ENCODE assay signal across 8 mouse cellular contexts in genomic region chr4:155993606-155994005, GRCm38 (mm10). TPM values are rescaled to one million over a fixed set of nuclear protein-coding genes. Genes with fewer than 3 reads are reported as not detected.
DNase-seq lines count a peak whose midpoint lies in the region; ATAC-seq and TF ChIP-seq lines count a peak whose summit lies in the region.

No protein-coding gene starts in this region.

- 6% methylated on average over 15 of the region's 15 CpGs for WGBS in kidney, embryonic 15.5 days
- WGBS in hindbrain, postnatal 0 days: 5% methylated on average over 15 of the region's 15 CpGs
- 5% methylated on average over 15 of the region's 15 CpGs for WGBS in midbrain, embryonic 16.5 days

- ATAC-seq in kidney, embryonic 15.5 days (replicated peaks; ENCODE audit: low FRiP score): no peak
- no peak for ATAC-seq in hindbrain, postnatal 0 days
- ATAC-seq in midbrain, embryonic 16.5 days: no peak

- H3K27me3 ChIP-seq in kidney, embryonic 15.5 days: no peaks in the 10 kb centered on the region
- H3K27me3 ChIP-seq in hindbrain, postnatal 0 days (ENCODE audit: insufficient read depth, low read length): no peaks in the 10 kb centered on the region
- H3K27me3 ChIP-seq in midbrain, embryonic 16.5 days (ENCODE audit: control insufficient read depth, insufficient read depth, low read depth, low read length): no peaks in the 10 kb centered on the region

- H3K4me1 ChIP-seq in kidney, embryonic 15.5 days: peaks cover 28% of the 10 kb centered on the region
- peaks cover 8% of the 10 kb centered on the region for H3K4me1 ChIP-seq in cortical plate, adult 2 months (ENCODE audit: control insufficient read depth, insufficient read depth, low read length)
- peaks cover 9% of the 10 kb centered on the region for H3K4me1 ChIP-seq in hindbrain, postnatal 0 days (ENCODE audit: insufficient read depth, low read length)
- H3K4me1 ChIP-seq in midbrain, embryonic 16.5 days (ENCODE audit: control insufficient read depth, insufficient read depth, low read length): peaks cover 30% of the 10 kb centered on the region

- no peak for TF ChIP-seq CTCF in cortical plate, adult 2 months (IDR thresholded peaks at IDR 0.05; ENCODE audit: extremely low read depth, insufficient read depth, low read length)
- no peak for TF ChIP-seq CTCF in hindbrain, postnatal 0 days (IDR thresholded peaks at IDR 0.05; ENCODE audit: low read depth)

- peaks cover 39% of the 10 kb centered on the region for H3K36me3 ChIP-seq in kidney, embryonic 15.5 days
- peaks cover 19% of the 10 kb centered on the region for H3K36me3 ChIP-seq in hindbrain, postnatal 0 days (ENCODE audit: insufficient read depth, low read length)
- H3K36me3 ChIP-seq in midbrain, embryonic 16.5 days (ENCODE audit: control insufficient read depth, insufficient read depth, low read length): peaks cover 5% of the 10 kb centered on the region; the same call in 1 of the 2 replicates

- peak overlapping the region; percentile 95 for H3K27ac ChIP-seq in kidney, embryonic 15.5 days
- H3K27ac ChIP-seq in cortical plate, adult 2 months (ENCODE audit: insufficient read depth, low read length): peak overlapping the region; percentile 34
- peak overlapping the region; percentile 95 for H3K27ac ChIP-seq in hindbrain, postnatal 0 days
- peak overlapping the region; percentile 92 for H3K27ac ChIP-seq in midbrain, embryonic 16.5 days (ENCODE audit: low read length)

- peak overlapping the region; percentile 72 for H3K4me2 ChIP-seq in kidney, embryonic 15.5 days
- H3K4me2 ChIP-seq in hindbrain, postnatal 0 days (ENCODE audit: low read depth, low read length): peak overlapping the region; percentile 69
- H3K4me2 ChIP-seq in midbrain, embryonic 16.5 days (ENCODE audit: low read length): peak overlapping the region; percentile 85

- H3K4me3 ChIP-seq in kidney, embryonic 15.5 days (replicated peaks): peak overlapping the region; percentile 68
- peak overlapping the region; percentile 75 for H3K4me3 ChIP-seq in cortical plate, adult 2 months (ENCODE audit: insufficient read depth, low read length)
- peak overlapping the region; percentile 82 for H3K4me3 ChIP-seq in hindbrain, postnatal 0 days (ENCODE audit: low read length)
- H3K4me3 ChIP-seq in midbrain, embryonic 16.5 days (ENCODE audit: low read depth, low read length): peak overlapping the region; percentile 76

- DNase-seq in kidney, postnatal 25 days: no peak
- DNase-seq in hindbrain, postnatal 0 days (ENCODE audit: low spot score): no peak
- no peak for DNase-seq in right cerebral cortex, postnatal 10 days (ENCODE audit: low spot score in 2 of 2)
- DNase-seq in layer of hippocampus, adult 9-11 months: no peak
- DNase-seq in adrenal gland, adult 8-10 months: no peak

- H3K9me3 ChIP-seq in kidney, embryonic 15.5 days (replicated peaks): no peaks in the 10 kb centered on the region
- no peaks in the 10 kb centered on the region for H3K9me3 ChIP-seq in hindbrain, postnatal 0 days (ENCODE audit: low read length)
- no peaks in the 10 kb centered on the region for H3K9me3 ChIP-seq in midbrain, embryonic 16.5 days (replicated peaks; ENCODE audit: control insufficient read depth, low read length, poor library complexity, severe bottlenecking)

- TF ChIP-seq POLR2A in cortical plate, adult 2 months (IDR thresholded peaks at IDR 0.05; ENCODE audit: extremely low read depth, insufficient read depth, low read length): no peak

- H3K9ac ChIP-seq in kidney, embryonic 15.5 days: peak overlapping the region; percentile 72
- H3K9ac ChIP-seq in hindbrain, postnatal 0 days (replicated peaks; ENCODE audit: low read length): peak overlapping the region; percentile 67
- H3K9ac ChIP-seq in midbrain, embryonic 16.5 days (ENCODE audit: low read depth, low read length): peak overlapping the region; percentile 75

RNA-seq across cellular contexts. Expression of gene Sdf4, which starts 0.9 kb away (rescaled TPM):
- polyA plus RNA-seq in kidney, embryonic 15.5 days (2015; fragmentation: Nextera tagmentation; extraction: Ambion mirVana): 158 and 161 TPM in 2 replicates
- polyA plus RNA-seq in cortical plate, adult 2 months (2012; rRNA removed): 122 and 126 TPM in 2 replicates
- total RNA-seq in hindbrain, postnatal 0 days (2014; rRNA removed): 100 and 121 TPM in 2 replicates
- 122 and 127 TPM in 2 replicates for polyA plus RNA-seq in hindbrain, postnatal 0 days (2015; fragmentation: Nextera tagmentation; extraction: Ambion mirVana)
- polyA plus RNA-seq in midbrain, embryonic 16.5 days (2015; fragmentation: Nextera tagmentation; extraction: Ambion mirVana): 112 and 114 TPM in 2 replicates
- 100 to 1,000 TPM; 290 to 326 (median 308) TPM for total RNA-seq in adrenal gland, adult 8-10 months (2022)

RNA-seq across cellular contexts. Expression of gene B3galt6, which starts 1.2 kb away (rescaled TPM):
- 17.5 and 18.1 TPM in 2 replicates for polyA plus RNA-seq in kidney, embryonic 15.5 days (2015; fragmentation: Nextera tagmentation; extraction: Ambion mirVana)
- polyA plus RNA-seq in cortical plate, adult 2 months (2012; rRNA removed): 8.9 and 11.0 TPM in 2 replicates
- total RNA-seq in hindbrain, postnatal 0 days (2014; rRNA removed): 48.8 and 56.8 TPM in 2 replicates
- polyA plus RNA-seq in hindbrain, postnatal 0 days (2015; fragmentation: Nextera tagmentation; extraction: Ambion mirVana): 26.1 and 26.2 TPM in 2 replicates
- 37.8 and 41.0 TPM in 2 replicates for polyA plus RNA-seq in midbrain, embryonic 16.5 days (2015; fragmentation: Nextera tagmentation; extraction: Ambion mirVana)
- 1 to 10 TPM; 7.8 to 9.5 (median 8.9) TPM for total RNA-seq in adrenal gland, adult 8-10 months (2022)

RNA-seq across cellular contexts. Expression of gene Tnfrsf4, which starts 20.0 kb away (rescaled TPM):
- polyA plus RNA-seq in kidney, embryonic 15.5 days (2015; fragmentation: Nextera tagmentation; extraction: Ambion mirVana): 0.72 and 0.78 TPM in 2 replicates
- polyA plus RNA-seq in cortical plate, adult 2 months (2012; rRNA removed): 3.4 and 4.0 TPM in 2 replicates
- total RNA-seq in hindbrain, postnatal 0 days (2014; rRNA removed): 2.6 TPM in 1 of 2 replicates, not detected in the other
- polyA plus RNA-seq in hindbrain, postnatal 0 days (2015; fragmentation: Nextera tagmentation; extraction: Ambion mirVana): 0.47 and 0.49 TPM in 2 replicates
- polyA plus RNA-seq in midbrain, embryonic 16.5 days (2015; fragmentation: Nextera tagmentation; extraction: Ambion mirVana): 0.91 TPM in 1 of 2 replicates, not detected in the other
- total RNA-seq in adrenal gland, adult 8-10 months (2022): 1 to 10 TPM; 1.0 to 3.0 (median 2.0) TPM

RNA-seq across cellular contexts. Expression of gene C1qtnf12, which starts 31.5 kb away (rescaled TPM):
- polyA plus RNA-seq in kidney, embryonic 15.5 days (2015; fragmentation: Nextera tagmentation; extraction: Ambion mirVana): 118 and 121 TPM in 2 replicates
- 19.3 and 22.2 TPM in 2 replicates for polyA plus RNA-seq in cortical plate, adult 2 months (2012; rRNA removed)
- 26.6 and 35.2 TPM in 2 replicates for total RNA-seq in hindbrain, postnatal 0 days (2014; rRNA removed)
- 21.8 and 22.8 TPM in 2 replicates for polyA plus RNA-seq in hindbrain, postnatal 0 days (2015; fragmentation: Nextera tagmentation; extraction: Ambion mirVana)
- polyA plus RNA-seq in midbrain, embryonic 16.5 days (2015; fragmentation: Nextera tagmentation; extraction: Ambion mirVana): 6.6 and 7.8 TPM in 2 replicates
- total RNA-seq in adrenal gland, adult 8-10 months (2022): 10 to 100 TPM; 34.7 to 88.1 (median 58.1) TPM

RNA-seq across cellular contexts. Expression of gene Tnfrsf18, which starts 32.4 kb away (rescaled TPM):
- polyA plus RNA-seq in kidney, embryonic 15.5 days (2015; fragmentation: Nextera tagmentation; extraction: Ambion mirVana): 1.7 and 2.4 TPM in 2 replicates
- polyA plus RNA-seq in cortical plate, adult 2 months (2012; rRNA removed): 0.17 and 0.34 TPM in 2 replicates
- total RNA-seq in hindbrain, postnatal 0 days (2014; rRNA removed): 0.16 TPM in 1 of 2 replicates, not detected in the other
- polyA plus RNA-seq in hindbrain, postnatal 0 days (2015; fragmentation: Nextera tagmentation; extraction: Ambion mirVana): 1.4 and 1.6 TPM in 2 replicates
- 2.0 and 2.4 TPM in 2 replicates for polyA plus RNA-seq in midbrain, embryonic 16.5 days (2015; fragmentation: Nextera tagmentation; extraction: Ambion mirVana)
- total RNA-seq in adrenal gland, adult 8-10 months (2022): 1 to 10 TPM in 1 of 4 experiments, under 1 TPM in 1, not detected in 2; 0.42 to 1.2 TPM

Comparison
In these comparisons a context has a peak if more than half of its experiments do, and no peak if none do; other contexts are left out.
1. H3K27ac ChIP-seq: peak in every context shown above with its lines; median percentile 95 in kidney, embryonic 15.5 days; 95 in hindbrain, postnatal 0 days; 92 in midbrain, embryonic 16.5 days; 34 in cortical plate, adult 2 months.